Mouse (Mus musculus): ENCODE results near the gene Rgs8. TPM values are rescaled to one million over a fixed set of nuclear protein-coding genes. Genes with fewer than 3 reads are reported as not detected.

Gene Rgs8
- polyA plus RNA-seq (2016; fragmentation: Nextera tagmentation; extraction: Ambion mirVana) = 8.3 and 15.1 TPM in 2 replicates

DNA sequence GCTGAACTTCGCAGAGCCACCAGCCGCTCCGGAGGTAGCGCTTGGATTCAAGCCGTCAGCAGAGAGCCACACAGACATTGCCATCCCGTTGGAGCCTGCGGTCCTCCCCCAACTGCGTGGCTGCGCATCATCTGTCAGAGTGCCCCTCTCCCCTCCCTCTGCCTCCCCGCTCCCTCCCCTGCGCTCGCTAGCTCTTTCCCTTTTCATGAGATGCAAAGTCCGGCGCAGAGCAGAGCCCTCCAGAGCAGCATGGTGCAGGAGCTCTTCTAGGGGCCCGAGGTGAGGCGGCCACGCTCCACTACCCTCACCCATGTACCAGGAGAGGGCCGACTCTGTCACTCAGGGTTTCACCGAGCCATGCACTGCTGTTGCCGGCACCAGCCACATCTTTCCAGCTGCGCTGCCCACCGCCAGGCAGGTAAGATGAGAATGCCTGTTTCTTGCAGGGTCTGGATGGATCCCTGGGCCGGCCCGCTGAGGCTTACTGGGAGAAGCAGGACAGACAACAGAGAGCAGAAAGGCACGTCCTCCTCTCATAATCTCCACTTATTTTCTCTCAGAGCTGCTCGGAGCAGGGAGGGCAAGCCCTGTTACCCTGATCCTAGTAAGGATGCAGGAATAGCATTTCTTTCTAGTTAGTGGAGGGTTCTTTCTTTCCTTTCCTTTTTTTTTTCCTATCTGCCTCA lies at the start of gene Rgs8:
TSS of gene Rgs8 (plus strand) at position 88 of the 686 bp plus-strand sequence.
- H3K27me3 ChIP-seq (ENCODE audit: low read depth, poor library complexity, severe bottlenecking) = peaks cover 58% of the 10 kb centered on the region
- H3K4me1 ChIP-seq = peaks cover 55% of the 10 kb centered on the region
- H3K9me3 ChIP-seq (replicated peaks) = no peaks in the 10 kb centered on the region
- H3K27ac ChIP-seq (replicated peaks) = peak within 1 kb of the TSS; percentile 83
- 1% methylated on average over 26 of the region's 26 CpGs for WGBS
- H3K4me3 ChIP-seq = peak within 1 kb of the TSS; percentile 61
- DNase-seq (ENCODE audit: low spot score) = peak; percentile 83
- H3K36me3 ChIP-seq = no peaks in the 10 kb centered on the region

DNA sequence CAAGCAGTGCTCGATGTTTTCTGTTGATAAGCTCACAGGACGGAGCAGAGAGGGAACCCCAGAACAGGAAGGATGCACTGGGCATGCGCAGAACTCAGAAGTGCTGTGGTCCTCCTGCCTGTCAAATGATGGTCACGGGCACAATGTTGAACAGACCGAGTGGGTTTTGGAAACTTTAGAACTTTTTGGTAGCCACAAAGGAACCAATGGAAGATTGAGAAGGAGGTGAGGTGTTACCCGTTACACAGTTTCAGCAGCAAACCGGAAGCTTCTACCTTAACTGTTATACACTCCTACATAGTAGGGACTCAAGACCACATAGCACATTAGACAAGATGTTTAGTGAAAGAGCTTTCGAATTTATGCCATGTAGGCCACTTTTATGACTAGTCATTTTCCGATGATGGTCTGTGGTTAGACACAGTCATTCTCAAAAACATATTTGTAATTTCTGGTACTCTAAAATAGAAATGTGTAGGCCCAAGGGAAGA lies 35.4 kb upstream of the Rgs8 start:
- H3K36me3 ChIP-seq = no peaks in the 10 kb centered on the region
- H3K27ac ChIP-seq (replicated peaks) = no peak overlapping the region
- WGBS = 94% methylated on average over 9 of the region's 9 CpGs
- no peaks in the 10 kb centered on the region for H3K4me1 ChIP-seq
- H3K9me3 ChIP-seq (replicated peaks) = no peaks in the 10 kb centered on the region
- DNase-seq (ENCODE audit: low spot score) = no peak
- H3K4me3 ChIP-seq = no peak overlapping the region
- H3K27me3 ChIP-seq (ENCODE audit: low read depth, poor library complexity, severe bottlenecking) = no peaks in the 10 kb centered on the region

DNA sequence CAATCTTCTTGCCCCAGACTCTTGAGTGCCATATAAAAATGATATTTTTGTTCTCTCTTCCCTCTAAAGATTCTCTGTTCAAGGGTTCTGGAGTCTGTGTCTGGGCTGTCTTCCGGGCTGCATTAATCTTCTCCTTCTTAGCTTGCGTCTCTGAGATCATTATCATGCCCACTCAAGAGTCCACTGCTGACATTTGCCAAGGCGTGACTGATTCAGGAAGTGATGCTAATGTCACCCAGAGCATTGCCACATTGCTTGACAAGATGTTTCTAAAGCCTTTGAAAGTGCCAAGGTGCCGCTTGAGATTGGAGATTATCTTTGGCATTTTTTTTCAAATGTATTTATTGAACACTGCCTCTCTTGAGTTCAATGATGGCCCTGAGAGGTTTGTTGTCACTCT lies 29.8 kb upstream of the Rgs8 start:
- no peaks in the 10 kb centered on the region for H3K9me3 ChIP-seq (replicated peaks)

DNA sequence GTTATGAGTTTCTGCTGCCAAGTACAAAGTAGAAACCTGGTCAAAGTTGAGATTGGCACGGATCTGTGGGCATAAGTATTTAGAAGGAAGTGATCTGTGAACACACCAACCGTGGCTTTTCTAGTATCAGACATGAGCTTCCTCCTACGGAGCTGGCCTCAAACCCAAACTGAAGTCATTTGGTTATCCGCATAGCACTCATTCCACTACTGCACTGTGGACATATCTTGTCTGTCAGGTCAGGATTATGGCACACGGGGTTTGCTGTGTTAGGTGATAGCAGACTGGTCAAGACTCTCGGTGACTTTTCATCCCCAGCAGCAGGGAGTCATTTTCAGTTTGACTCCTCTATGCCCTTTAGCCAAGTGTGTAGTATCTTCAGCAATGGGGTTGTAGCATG lies 20.1 kb upstream of the Rgs8 start:
- 91% methylated on average over 6 of the region's 6 CpGs for WGBS
- Histone ChIP-seq H3K4me3 (no peak overlapping the region), H3K27me3 (ENCODE audit: low read depth, poor library complexity, severe bottlenecking) (no peaks in the 10 kb centered on the region), H3K4me1 (no peaks in the 10 kb centered on the region), H3K9me3 (replicated peaks) (no peaks in the 10 kb centered on the region), H3K36me3 (no peaks in the 10 kb centered on the region), H3K27ac (replicated peaks) (no peak overlapping the region)
- DNase-seq (ENCODE audit: low spot score) = no peak

More for the DNA sequence above, 29.8 kb upstream of the Rgs8 start:
- Histone ChIP-seq H3K4me3 (no peak overlapping the region), H3K4me1 (no peaks in the 10 kb centered on the region), H3K27me3 (ENCODE audit: low read depth, poor library complexity, severe bottlenecking) (no peaks in the 10 kb centered on the region), H3K36me3 (no peaks in the 10 kb centered on the region), H3K27ac (replicated peaks) (no peak overlapping the region)
- no peak for DNase-seq (ENCODE audit: low spot score)
- 93% methylated on average over 4 of the region's 4 CpGs for WGBS

DNA sequence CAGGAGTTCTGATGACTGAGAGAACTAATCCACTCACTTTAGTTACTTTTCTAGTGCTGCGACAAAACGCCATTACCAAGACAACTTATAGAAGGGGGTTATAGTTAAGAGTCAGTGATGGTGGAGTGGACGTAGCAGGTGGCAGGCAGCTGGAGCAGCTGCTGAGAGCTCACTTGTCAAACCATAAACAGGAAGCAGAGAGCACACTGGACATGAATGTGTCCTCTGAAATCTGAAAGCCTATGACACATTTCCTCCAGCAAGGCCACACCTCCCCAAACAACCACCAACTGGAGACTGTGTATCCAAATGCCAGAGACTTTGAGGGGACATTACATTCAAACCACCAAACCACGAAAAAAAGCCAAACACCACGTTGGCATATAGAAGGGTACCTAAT lies 17.8 kb upstream of the Rgs8 start:
- 87% methylated on average over 5 of the region's 5 CpGs for WGBS
- Histone ChIP-seq H3K27ac (replicated peaks) (no peak overlapping the region), H3K36me3 (no peaks in the 10 kb centered on the region), H3K4me1 (no peaks in the 10 kb centered on the region), H3K4me3 (no peak overlapping the region), H3K27me3 (ENCODE audit: low read depth, poor library complexity, severe bottlenecking) (no peaks in the 10 kb centered on the region), H3K9me3 (replicated peaks) (no peaks in the 10 kb centered on the region)
- no peak for DNase-seq (ENCODE audit: low spot score)

DNA sequence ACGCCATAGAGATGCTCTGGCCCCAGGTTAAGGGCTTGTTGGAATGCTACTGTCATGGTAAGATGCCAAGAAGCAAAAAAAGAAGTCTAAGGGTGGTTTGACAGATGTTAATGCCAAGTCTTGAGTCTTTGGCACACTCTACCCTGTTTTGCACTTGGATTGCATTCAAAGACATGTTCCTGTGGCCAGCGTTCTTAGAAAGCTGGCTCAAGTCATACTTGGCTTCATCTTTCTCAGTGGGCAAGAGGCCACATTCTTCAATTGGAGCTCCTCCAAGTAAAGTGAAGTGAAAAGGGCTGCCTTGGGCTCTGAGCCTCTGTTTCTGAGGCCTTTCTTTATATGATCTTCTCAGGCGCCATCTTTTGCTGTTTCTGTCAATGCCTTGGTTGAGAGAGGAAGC lies 17.3 kb upstream of the Rgs8 start:
- Histone ChIP-seq H3K27me3 (ENCODE audit: low read depth, poor library complexity, severe bottlenecking) (no peaks in the 10 kb centered on the region), H3K9me3 (replicated peaks) (no peaks in the 10 kb centered on the region), H3K4me1 (no peaks in the 10 kb centered on the region), H3K27ac (replicated peaks) (no peak overlapping the region), H3K36me3 (no peaks in the 10 kb centered on the region), H3K4me3 (no peak overlapping the region)
- WGBS = 94% methylated on average over 3 of the region's 3 CpGs
- no peak for DNase-seq (ENCODE audit: low spot score)

DNA sequence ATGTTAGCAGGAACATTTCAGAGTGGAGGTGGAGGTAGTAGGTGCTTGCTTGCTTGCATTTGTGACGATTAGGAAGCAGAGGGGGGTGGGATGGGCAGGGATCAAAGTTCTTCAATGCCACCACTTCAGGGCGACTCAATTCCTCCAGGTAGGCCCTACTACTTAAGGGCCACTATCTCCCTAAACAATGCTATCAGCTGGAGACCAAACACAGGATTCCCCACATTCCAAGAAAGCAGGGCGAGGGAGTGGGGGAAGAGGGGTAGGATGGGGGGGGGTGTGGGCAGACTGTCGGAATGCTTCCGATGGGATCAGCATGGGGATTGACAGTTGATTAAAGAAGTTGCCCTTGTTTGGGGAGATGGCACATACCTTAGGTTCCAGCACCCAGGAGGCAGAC lies 16.0 kb upstream of the Rgs8 start:
- no peaks in the 10 kb centered on the region for H3K27me3 ChIP-seq (ENCODE audit: low read depth, poor library complexity, severe bottlenecking)
- H3K4me3 ChIP-seq = no peak overlapping the region
- H3K9me3 ChIP-seq (replicated peaks) = no peaks in the 10 kb centered on the region
- peaks cover 11% of the 10 kb centered on the region for H3K4me1 ChIP-seq
- no peak for DNase-seq (ENCODE audit: low spot score)
- 71% methylated on average over 5 of the region's 5 CpGs for WGBS
- H3K36me3 ChIP-seq = no peaks in the 10 kb centered on the region
- no peak overlapping the region for H3K27ac ChIP-seq (replicated peaks)

DNA sequence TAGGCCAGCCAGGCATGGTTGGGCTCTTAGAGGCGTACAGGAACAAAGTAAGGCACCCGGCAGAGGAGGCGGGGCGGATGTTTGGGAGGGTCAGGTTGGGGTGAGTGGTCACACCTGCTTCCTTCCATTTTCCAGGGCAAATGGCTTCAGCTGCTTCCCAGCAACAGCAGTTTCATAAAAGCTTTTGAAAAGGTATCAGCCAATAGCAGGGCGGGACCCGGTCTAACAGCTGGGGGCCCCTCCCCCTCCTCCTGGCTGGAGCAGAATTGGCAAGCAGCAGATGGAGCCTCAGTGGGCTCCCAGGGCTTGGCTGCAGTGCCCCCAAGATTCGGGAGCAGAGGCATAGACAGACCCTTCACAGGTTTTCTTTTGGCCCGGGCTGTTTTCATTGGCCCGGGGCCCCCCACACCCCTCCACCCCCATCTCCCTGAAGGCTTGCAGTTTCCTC lies 11.3 kb upstream of the Rgs8 start:
- no peaks in the 10 kb centered on the region for H3K36me3 ChIP-seq
- H3K4me1 ChIP-seq = peaks cover 28% of the 10 kb centered on the region
- no peaks in the 10 kb centered on the region; the same call in 1 of the 2 replicates for H3K9me3 ChIP-seq (replicated peaks)
- 0 out of 2 replicates have a peak, but pooled peaks cover 8% of the 10 kb centered on the region for H3K27me3 ChIP-seq (ENCODE audit: low read depth, poor library complexity, severe bottlenecking)
- peak; percentile 83 for DNase-seq (ENCODE audit: low spot score)
- 4% methylated on average over 9 of the region's 9 CpGs for WGBS
- peak overlapping the region; percentile 88 for H3K27ac ChIP-seq (replicated peaks)
- H3K4me3 ChIP-seq = peak overlapping the region; percentile 45

DNA sequence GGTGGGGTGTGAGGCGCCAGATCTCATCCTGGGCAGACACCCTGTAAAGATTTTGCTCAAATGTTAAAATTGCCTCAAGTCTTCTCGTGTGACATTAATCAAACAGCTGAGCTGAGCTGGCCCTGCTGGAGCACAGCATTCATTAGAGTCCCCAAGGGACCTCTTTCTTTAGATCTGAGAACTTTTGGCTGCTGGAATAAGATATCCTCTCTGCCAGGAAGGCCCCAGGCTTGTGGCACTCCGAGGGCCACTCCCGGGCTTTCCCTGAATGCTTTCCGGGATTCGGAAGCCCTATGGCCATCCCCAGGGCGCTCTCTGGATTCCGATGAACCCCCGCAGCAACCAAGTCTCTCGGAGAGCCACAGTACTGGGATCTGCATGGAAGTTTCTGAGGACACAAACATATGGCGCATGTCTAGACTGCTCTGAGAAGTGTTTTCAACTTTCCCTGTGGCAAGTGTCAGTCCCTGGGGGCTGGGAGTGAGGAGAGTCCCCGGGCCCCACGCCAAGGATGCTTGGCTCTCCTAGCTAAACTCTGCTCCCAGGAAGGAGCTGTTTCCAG lies 10.8 kb upstream of the Rgs8 start:
- peak; percentile 47 for DNase-seq (ENCODE audit: low spot score)
- H3K9me3 ChIP-seq (replicated peaks) = no peaks in the 10 kb centered on the region; the same call in 1 of the 2 replicates
- peaks cover 28% of the 10 kb centered on the region for H3K4me1 ChIP-seq
- WGBS = 6% methylated on average over 13 of the region's 13 CpGs
- 0 out of 2 replicates have a peak, but pooled peaks cover 3% of the 10 kb centered on the region for H3K36me3 ChIP-seq
- peak overlapping the region; percentile 45 for H3K4me3 ChIP-seq
- H3K27me3 ChIP-seq (ENCODE audit: low read depth, poor library complexity, severe bottlenecking) = 0 out of 2 replicates have a peak, but pooled peaks cover 8% of the 10 kb centered on the region
- H3K27ac ChIP-seq (replicated peaks) = peak overlapping the region; percentile 88

DNA sequence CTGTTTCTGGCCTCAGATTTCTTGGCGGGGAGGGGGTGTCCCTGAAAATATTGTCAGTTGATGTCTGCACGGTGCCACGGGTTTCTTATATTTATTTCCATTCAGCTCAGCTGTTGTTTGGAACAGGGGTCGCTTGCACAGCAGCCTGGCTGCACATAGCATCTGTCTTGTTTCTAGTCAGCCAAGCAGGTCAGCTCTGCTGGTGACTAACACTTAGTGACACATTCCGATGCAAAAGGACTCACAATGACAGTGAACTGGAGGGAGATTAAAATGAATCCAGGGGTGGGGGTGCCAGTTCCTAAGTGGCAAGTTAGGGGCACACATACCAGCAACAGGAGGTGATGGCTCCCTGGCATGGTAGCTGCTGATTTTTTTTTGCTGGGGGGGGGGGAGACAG lies 849 bp downstream of the Rgs8 start:
- 3% methylated on average over 5 of the region's 5 CpGs for WGBS
- Histone ChIP-seq H3K27me3 (ENCODE audit: low read depth, poor library complexity, severe bottlenecking) (peaks cover 60% of the 10 kb centered on the region), H3K9me3 (replicated peaks) (no peaks in the 10 kb centered on the region), H3K4me1 (peaks cover 61% of the 10 kb centered on the region), H3K36me3 (no peaks in the 10 kb centered on the region), H3K4me3 (peak overlapping the region; percentile 61), H3K27ac (replicated peaks) (peak overlapping the region; percentile 83)
- peak; percentile 34 for DNase-seq (ENCODE audit: low spot score)

DNA sequence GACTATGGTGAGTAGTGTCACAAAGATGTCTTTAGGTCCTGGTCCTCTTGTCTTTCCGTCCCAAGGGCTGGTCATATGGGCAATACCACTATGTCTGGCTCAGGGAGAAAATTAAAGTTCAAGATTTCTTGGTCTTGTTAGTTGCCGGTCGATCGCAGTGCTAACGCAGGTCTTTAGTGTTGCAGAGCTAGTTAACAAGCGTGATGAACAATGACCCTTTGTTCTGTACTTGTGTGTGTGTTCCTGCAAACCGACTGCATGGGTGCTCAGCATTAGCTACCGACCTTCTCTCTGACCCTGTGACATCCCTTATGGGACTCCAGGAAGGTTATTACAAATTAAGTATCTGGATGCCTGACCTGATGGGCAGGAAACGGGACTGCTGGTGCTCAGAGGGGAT lies 6.8 kb downstream of the Rgs8 start:
- DNase-seq (ENCODE audit: low spot score) = no peak
- Histone ChIP-seq H3K9me3 (replicated peaks) (no peaks in the 10 kb centered on the region), H3K4me3 (no peak overlapping the region), H3K27me3 (ENCODE audit: low read depth, poor library complexity, severe bottlenecking) (peaks cover 45% of the 10 kb centered on the region), H3K27ac (replicated peaks) (peak overlapping the region; percentile 10; the same call in 1 of the 2 replicates), H3K36me3 (no peaks in the 10 kb centered on the region), H3K4me1 (peaks cover 79% of the 10 kb centered on the region)
- 33% methylated on average over 9 of the region's 9 CpGs for WGBS

DNA sequence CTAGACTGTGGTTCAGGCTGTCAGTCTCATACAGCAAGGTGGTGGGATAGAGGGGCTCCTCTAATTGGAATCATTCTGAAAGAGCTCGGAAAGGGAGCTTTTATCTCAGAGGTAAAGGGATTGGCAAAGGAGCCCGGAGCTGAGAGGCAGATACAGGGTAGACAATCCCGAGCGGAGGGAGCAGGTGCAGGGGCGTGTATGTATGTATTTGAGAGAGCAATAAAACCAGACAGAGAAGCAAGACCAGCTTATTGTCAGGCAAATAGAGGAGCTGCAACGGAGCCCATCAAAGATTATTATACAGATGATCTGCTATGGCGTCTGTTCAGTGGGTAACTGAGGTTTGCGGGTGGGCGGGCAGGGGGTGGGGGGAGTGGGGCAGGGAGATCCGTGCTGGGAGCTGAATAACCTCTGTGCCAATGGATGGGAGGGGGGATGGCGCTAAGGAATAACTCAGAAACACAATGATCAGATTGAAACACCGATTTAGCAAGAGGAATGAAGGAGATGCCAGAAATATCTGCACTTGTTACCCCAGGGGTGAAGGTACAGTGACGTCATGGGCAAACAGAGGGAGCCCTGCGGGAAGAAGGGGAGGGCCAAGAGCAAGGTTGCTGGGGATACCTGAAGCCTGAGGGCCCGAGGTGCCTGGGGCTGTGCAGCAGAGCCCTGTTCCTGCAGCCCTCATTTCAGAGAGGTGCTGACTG lies 8.3 kb downstream of the Rgs8 start:
- WGBS = 33% methylated on average over 15 of the region's 15 CpGs
- Histone ChIP-seq H3K27ac (replicated peaks) (peak overlapping the region; percentile 71), H3K4me3 (peak overlapping the region; percentile 5; the same call in 1 of the 2 replicates), H3K4me1 (peaks cover 85% of the 10 kb centered on the region), H3K36me3 (no peaks in the 10 kb centered on the region), H3K9me3 (replicated peaks) (no peaks in the 10 kb centered on the region), H3K27me3 (ENCODE audit: low read depth, poor library complexity, severe bottlenecking) (peaks cover 45% of the 10 kb centered on the region)
- DNase-seq (ENCODE audit: low spot score) = no peak

DNA sequence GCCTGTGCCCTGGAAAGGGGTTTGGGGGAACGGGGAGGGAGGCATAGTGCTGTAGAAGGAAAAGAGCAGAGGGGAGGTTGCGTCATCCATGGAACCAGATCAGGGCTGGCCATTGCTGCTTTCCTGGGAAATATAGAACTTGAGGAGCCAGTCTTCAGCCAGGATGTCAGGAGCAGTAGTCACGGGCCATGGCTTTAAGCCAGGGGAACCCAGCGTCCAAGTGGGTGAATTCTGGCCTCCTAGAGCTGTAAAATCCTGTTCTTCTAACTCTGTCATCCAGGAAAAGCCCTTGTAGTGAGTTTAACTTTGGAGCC lies 8.8 kb downstream of the Rgs8 start:
- H3K9me3 ChIP-seq (replicated peaks) = no peaks in the 10 kb centered on the region
- H3K27ac ChIP-seq (replicated peaks) = peak overlapping the region; percentile 71
- no peak for DNase-seq (ENCODE audit: low spot score)
- peak overlapping the region; percentile 5; the same call in 1 of the 2 replicates for H3K4me3 ChIP-seq
- H3K4me1 ChIP-seq = peaks cover 85% of the 10 kb centered on the region
- WGBS = 49% methylated on average over 4 of the region's 4 CpGs
- no peaks in the 10 kb centered on the region for H3K36me3 ChIP-seq
- H3K27me3 ChIP-seq (ENCODE audit: low read depth, poor library complexity, severe bottlenecking) = peaks cover 45% of the 10 kb centered on the region
